Mouse (Mus musculus): ENCODE data around the gene Mpp5.

- TF ChIP-seq POLR2A (IDR thresholded peaks at IDR 0.05; ENCODE audit: insufficient read depth, low read depth, low read length) (no peak), CTCF (IDR thresholded peaks at IDR 0.05; ENCODE audit: insufficient read depth, low read depth, low read length) (no peak)
Observed at GRCm38 (mm10) chr12:78814437-78814836, 65.7 kb downstream of the Mpp5 start.

Data from olfactory bulb, adult 2 months (tissue).